Mouse (Mus musculus): ENCODE measurements at regions not wholly inside any gene's neighbourhood (a gene's known extent, or its start where the extent isn't known, plus 50 kb on each side); places are given as distances from the start of the nearest gene placed in this dataset.

GRCm38 (mm10) chr8:28580821-28581220 is 1133.4 kb downstream of the Poteg start:
- TF ChIP-seq POLR2A (IDR thresholded peaks at IDR 0.05; ENCODE audit: low read depth, low read length), result no peak
- no peak for TF ChIP-seq SMC3 (IDR thresholded peaks at IDR 0.05; ENCODE audit: low read depth, low read length)
- TF ChIP-seq ELF1 (IDR thresholded peaks at IDR 0.05; ENCODE audit: low read depth, low read length), result no peak
- no peak for TF ChIP-seq ZMIZ1 (IDR thresholded peaks at IDR 0.05; ENCODE audit: low read depth, low read length)
- no peak for TF ChIP-seq EP300 (IDR thresholded peaks at IDR 0.05; ENCODE audit: low read length)
- TF ChIP-seq NELFE (IDR thresholded peaks at IDR 0.05; ENCODE audit: low read depth, low read length), result no peak
